Mouse (Mus musculus) forebrain, embryonic 11.5 days (tissue): Measurements from ENCODE around the gene Rcsd1. TPM values are rescaled to one million over a fixed set of nuclear protein-coding genes. Genes with fewer than 3 reads are reported as not detected.

Experiments
- ATAC-seq: fragments of 200-750 bp; cut with Nextera tagmentation; replicated peaks from 2 replicates; pipeline ENCODE4 v1.8.0; 2017; ENCODE audit warnings: moderate TSS enrichment; ENCODE audit not compliant: low FRiP score
- DNase-seq: peaks from one replicate; pipeline ENCODE4 v3.0.0-alpha.2; 2017; ENCODE audit warnings: low spot score
- H3K27ac ChIP-seq: fragments of 300-500 bp; sonication (generic); 2 replicates; pipeline ENCODE4 v1.5.1; 2014; ENCODE audit warnings: low read depth, low read length
- H3K27me3 ChIP-seq: fragments of 300-500 bp; sonication (generic); 2 replicates; pipeline ENCODE4 v1.6.1; 2014; ENCODE audit warnings: mild to moderate bottlenecking, low read length, mixed read lengths; ENCODE audit not compliant: control insufficient read depth, insufficient read depth
- H3K36me3 ChIP-seq: fragments of 300-500 bp; sonication (generic); 2 replicates; pipeline ENCODE4 v1.6.1; 2014; ENCODE audit warnings: mild to moderate bottlenecking, low read length, moderate library complexity, mixed read lengths; ENCODE audit not compliant: control insufficient read depth, insufficient read depth
- H3K4me1 ChIP-seq: fragments of 300-500 bp; sonication (generic); replicated peaks from 2 replicates; pipeline ENCODE4 v1.6.1; 2014; ENCODE audit warnings: low read length, mixed read lengths; ENCODE audit not compliant: control insufficient read depth, insufficient read depth
- H3K4me2 ChIP-seq: fragments of 300-500 bp; sonication (generic); 2 replicates; pipeline ENCODE4 v1.6.1; 2014; ENCODE audit warnings: low read depth, mild to moderate bottlenecking, low read length, moderate library complexity, mixed read lengths; ENCODE audit not compliant: severe bottlenecking
- H3K4me3 ChIP-seq: fragments of 300-500 bp; sonication (generic); 2 replicates; pipeline ENCODE4 v1.5.1; 2014; ENCODE audit warnings: low read depth, low read length
- H3K9ac ChIP-seq: fragments of 300-500 bp; sonication (generic); 2 replicates; pipeline ENCODE4 v1.6.1; 2014; ENCODE audit warnings: low read length
- H3K9me3 ChIP-seq: fragments of 300-500 bp; sonication (generic); 2 replicates; pipeline ENCODE4 v1.6.1; 2016; ENCODE audit warnings: low read length, mixed read lengths; ENCODE audit not compliant: control insufficient read depth
- WGBS: fragments of 180-500 bp; shearing (Covaris S2); extraction: QIAGEN DNeasy Blood & Tissue Kit; methylation state at CpG from one replicate; pipeline ENCODE4 v1.1.7; 2014; 5-methylcytosine and 5-hydroxymethylcytosine counted together
- polyA plus RNA-seq: library from polyadenylated mRNA; unstranded; fragments of >200 nt; fragmentation: Nextera tagmentation; extraction: Ambion mirVana; gene quantifications from 2 replicates; pipeline ENCODE4 v1.2.1, GENCODE M21; 2014

Rcsd1 gene
- polyA plus RNA-seq, 1 experiment from 2014 or later = 7.2 TPM

GRCm38 (mm10) chr1:165636289-165636688 lies 73.3 kb downstream of the Rcsd1 start:
- H3K36me3 ChIP-seq = no peaks in the 10 kb centered on the region
- H3K4me2 ChIP-seq = no peak overlapping the region
- 84% methylated on average over 8 of the region's 8 CpGs for WGBS
- peaks cover 2% of the 10 kb centered on the region; the same call in 1 of the 2 replicates for H3K4me1 ChIP-seq
- DNase-seq = no peak
- no peak overlapping the region for H3K9ac ChIP-seq
- ATAC-seq = no peak
- H3K27me3 ChIP-seq = no peaks in the 10 kb centered on the region; the same call in 1 of the 2 replicates
- no peak overlapping the region for H3K4me3 ChIP-seq
- H3K27ac ChIP-seq = no peak overlapping the region
- H3K9me3 ChIP-seq = no peaks in the 10 kb centered on the region

- Histone ChIP-seq H3K4me1 (peaks cover 2% of the 10 kb centered on the region; the same call in 1 of the 2 replicates), H3K27ac (peak overlapping the region; percentile 32; the same call in 1 of the 2 replicates), H3K4me2 (peak overlapping the region; percentile 71), H3K27me3 (no peaks in the 10 kb centered on the region; the same call in 1 of the 2 replicates), H3K36me3 (no peaks in the 10 kb centered on the region), H3K4me3 (peak overlapping the region; percentile 81), H3K9me3 (no peaks in the 10 kb centered on the region), H3K9ac (peak overlapping the region; percentile 86)
- no peak for DNase-seq
- 20% methylated on average over 17 of the region's 17 CpGs for WGBS
- no peak for ATAC-seq
These were observed 74.3 kb downstream of the Rcsd1 start for GRCm38 (mm10) chr1:165635055-165635897.

DNA sequence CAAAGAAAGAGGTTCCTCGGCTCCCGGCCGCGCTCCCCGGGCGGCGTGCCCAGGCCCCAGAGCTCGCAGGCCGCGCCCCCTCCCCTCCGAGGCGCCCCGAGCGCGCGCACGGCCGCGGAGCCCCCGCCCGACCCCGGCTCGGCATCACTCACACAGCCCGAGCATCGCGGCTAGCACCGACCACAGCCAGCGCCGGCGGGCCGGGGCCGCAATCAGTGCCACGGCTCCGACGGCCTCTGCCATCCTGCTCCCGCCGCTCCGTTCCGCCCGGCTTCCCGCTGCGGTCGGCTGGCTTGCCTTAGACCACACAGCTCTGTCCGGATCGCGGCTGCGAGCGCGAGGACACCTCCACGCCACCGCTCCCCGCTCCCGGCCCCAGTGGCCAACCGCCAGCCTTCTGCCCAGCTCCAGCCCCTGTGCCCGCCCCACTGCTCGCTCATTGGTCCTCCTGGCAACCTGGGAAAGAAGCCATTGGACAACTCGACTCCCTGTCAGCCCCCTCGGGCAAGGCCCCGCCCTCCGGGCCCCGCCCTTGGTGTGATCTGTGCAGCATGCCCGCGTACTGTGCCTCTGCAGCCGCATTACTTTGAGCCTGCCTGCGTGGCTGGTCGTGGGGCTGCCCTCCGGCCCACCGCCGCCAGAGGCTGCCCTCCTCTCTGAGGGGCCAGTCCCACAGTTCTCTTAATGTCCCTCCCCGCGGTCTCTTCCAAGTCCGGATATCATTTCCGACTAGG lies 75.2 kb downstream of the Rcsd1 start, which contains the start of gene Mpzl1:
Mpzl1 (minus strand) TSS at position 388 of the 734 bp plus-strand sequence.
- peak within 1 kb of the TSS; percentile 81 for H3K4me3 ChIP-seq
- H3K9me3 ChIP-seq = no peaks in the 10 kb centered on the region
- peak within 1 kb of the TSS; percentile 71 for H3K4me2 ChIP-seq
- no peaks in the 10 kb centered on the region for H3K36me3 ChIP-seq
- 1% methylated on average over 65 of the region's 73 CpGs for WGBS
- peak within 1 kb of the TSS; percentile 94 for H3K27ac ChIP-seq
- H3K4me1 ChIP-seq = peaks cover 2% of the 10 kb centered on the region; the same call in 1 of the 2 replicates
- ATAC-seq (peak; percentile 100), DNase-seq (peak; percentile 100)
- peak within 1 kb of the TSS; percentile 86 for H3K9ac ChIP-seq
- H3K27me3 ChIP-seq = no peaks in the 10 kb centered on the region; the same call in 1 of the 2 replicates

DNA sequence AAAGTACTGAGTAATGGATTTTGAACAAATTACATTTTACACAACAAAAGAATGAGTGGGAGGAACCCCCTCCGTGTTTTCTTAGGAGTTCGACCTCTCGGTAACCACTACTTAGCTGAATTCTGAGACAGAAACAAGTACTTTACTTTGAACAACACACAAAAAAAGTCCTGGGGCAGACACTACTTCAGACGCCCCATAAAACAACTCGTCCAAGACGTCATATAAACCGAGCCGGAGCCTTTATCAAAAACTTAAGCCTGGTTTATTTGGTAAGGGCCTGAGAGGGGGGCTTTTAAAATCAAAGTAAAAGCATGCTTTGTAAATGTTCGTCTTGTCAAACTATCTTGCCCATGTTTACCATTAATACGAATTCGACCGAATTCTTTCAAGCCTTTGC lies 76.2 kb downstream of the Rcsd1 start:
- no peaks in the 10 kb centered on the region; the same call in 1 of the 2 replicates for H3K27me3 ChIP-seq
- peaks cover 2% of the 10 kb centered on the region; the same call in 1 of the 2 replicates for H3K4me1 ChIP-seq
- peak overlapping the region; percentile 71 for H3K4me2 ChIP-seq
- no peaks in the 10 kb centered on the region for H3K9me3 ChIP-seq
- peak overlapping the region; percentile 81 for H3K4me3 ChIP-seq
- DNase-seq (no peak), ATAC-seq (no peak)
- H3K27ac ChIP-seq = no peak overlapping the region
- H3K9ac ChIP-seq = peak overlapping the region; percentile 86
- no peaks in the 10 kb centered on the region for H3K36me3 ChIP-seq
- 4% methylated on average over 12 of the region's 12 CpGs for WGBS

GRCm38 (mm10) chr1:165631136-165631535 lies 78.4 kb downstream of the Rcsd1 start:
- no peak for DNase-seq
- H3K27me3 ChIP-seq = no peaks in the 10 kb centered on the region
- H3K9ac ChIP-seq = no peak overlapping the region
- no peak for ATAC-seq
- 87% methylated on average over 8 of the region's 8 CpGs for WGBS
- H3K4me1 ChIP-seq = peaks cover 2% of the 10 kb centered on the region; the same call in 1 of the 2 replicates
- H3K4me3 ChIP-seq = no peak overlapping the region
- no peaks in the 10 kb centered on the region for H3K9me3 ChIP-seq
- H3K4me2 ChIP-seq = no peak overlapping the region
- H3K36me3 ChIP-seq = no peaks in the 10 kb centered on the region
- H3K27ac ChIP-seq = no peak overlapping the region

DNA sequence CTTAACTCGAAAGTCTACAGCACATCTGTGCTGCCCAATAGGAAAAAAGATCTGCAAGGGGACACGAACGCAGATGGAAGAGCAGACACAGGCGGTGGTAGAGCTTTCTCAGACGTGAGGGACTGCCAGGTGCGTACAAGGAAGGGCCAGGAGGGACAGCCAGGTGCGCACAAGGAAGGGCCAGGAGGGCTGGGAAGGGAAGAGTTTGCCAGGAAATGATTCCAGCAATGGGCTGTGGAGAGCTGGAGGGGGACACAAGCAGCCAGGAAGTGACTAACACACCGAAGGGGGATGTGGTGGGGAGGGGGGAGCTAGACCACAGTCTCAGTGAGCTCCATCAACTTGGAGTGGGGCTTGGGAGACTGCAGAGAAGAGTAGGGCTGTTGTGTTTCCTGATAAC lies 79.6 kb downstream of the Rcsd1 start:
- Histone ChIP-seq H3K4me3 (no peak overlapping the region), H3K4me2 (no peak overlapping the region), H3K9me3 (no peaks in the 10 kb centered on the region), H3K27ac (no peak overlapping the region), H3K27me3 (no peaks in the 10 kb centered on the region), H3K36me3 (no peaks in the 10 kb centered on the region), H3K4me1 (peaks cover 2% of the 10 kb centered on the region; the same call in 1 of the 2 replicates), H3K9ac (no peak overlapping the region)
- no peak for ATAC-seq
- no peak for DNase-seq
- 37% methylated on average over 8 of the region's 8 CpGs for WGBS

- ATAC-seq (no peak), DNase-seq (no peak)
- Histone ChIP-seq H3K9me3 (no peaks in the 10 kb centered on the region), H3K27me3 (no peaks in the 10 kb centered on the region), H3K4me2 (no peak overlapping the region), H3K27ac (no peak overlapping the region), H3K36me3 (no peaks in the 10 kb centered on the region), H3K4me1 (peaks cover 2% of the 10 kb centered on the region; the same call in 1 of the 2 replicates), H3K4me3 (no peak overlapping the region), H3K9ac (no peak overlapping the region)
- WGBS = 98% methylated on average over 1 of the region's 1 CpGs
These were observed 81.0 kb downstream of the Rcsd1 start for GRCm38 (mm10) chr1:165628603-165629002.

GRCm38 (mm10) chr1:165625896-165626295 lies 83.7 kb downstream of the Rcsd1 start:
- ATAC-seq = no peak

More at GRCm38 (mm10) chr1:165625896-165626295, 83.7 kb downstream of the Rcsd1 start:
- Histone ChIP-seq H3K4me3 (no peak overlapping the region), H3K4me2 (no peak overlapping the region), H3K36me3 (no peaks in the 10 kb centered on the region; the same call in 1 of the 2 replicates), H3K27me3 (no peaks in the 10 kb centered on the region), H3K9ac (no peak overlapping the region), H3K4me1 (no peaks in the 10 kb centered on the region; the same call in 1 of the 2 replicates), H3K9me3 (no peaks in the 10 kb centered on the region), H3K27ac (no peak overlapping the region)
- no peak for DNase-seq
- WGBS = 91% methylated on average over 5 of the region's 5 CpGs
